Mouse (Mus musculus): Measurements from ENCODE around the gene Ptms.

Ptms gene

DNA sequence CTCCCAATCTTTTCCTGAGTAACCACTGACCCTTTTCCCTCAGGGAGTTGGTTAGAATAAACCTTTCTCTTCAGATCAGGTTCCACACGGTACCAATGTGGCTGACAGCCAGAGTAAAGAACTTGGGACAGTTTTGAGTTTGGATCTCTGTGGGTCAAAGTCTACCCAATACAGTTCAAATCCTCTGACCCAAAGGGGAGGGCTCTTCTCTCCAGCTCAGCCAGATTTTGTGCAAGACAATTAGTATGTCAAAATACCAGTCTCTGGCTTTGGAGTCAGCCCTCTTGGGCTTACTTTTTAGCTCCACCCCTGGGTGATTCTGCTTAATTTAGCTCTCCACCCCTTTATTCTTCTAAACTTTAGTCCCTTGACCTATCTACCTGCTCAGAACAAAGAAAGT, 10.3 kb upstream of the Ptms start:
- DNase-seq (ENCODE audit: low spot score in 2 of 2), result no peak

DNA sequence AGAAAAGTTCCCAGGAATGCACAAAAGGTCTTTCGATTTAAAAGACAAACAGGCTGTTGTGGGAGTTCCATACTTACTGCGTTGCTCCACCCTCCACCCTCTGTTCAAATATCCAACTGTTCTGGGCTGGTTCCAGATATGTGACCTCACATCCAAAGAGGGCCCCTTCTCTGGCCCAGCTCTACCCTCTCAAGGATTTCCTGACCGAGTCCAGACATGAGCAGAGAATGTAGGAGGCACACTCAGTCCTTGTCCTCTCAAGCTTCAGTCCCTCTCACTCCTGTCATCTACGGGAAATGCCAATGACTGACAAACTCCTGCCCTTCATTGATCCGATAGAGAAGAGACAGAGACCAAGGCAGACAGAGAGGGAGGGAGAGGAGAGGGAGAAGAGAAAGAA, 6.0 kb upstream of the Ptms start:
- DNase-seq (ENCODE audit: low spot score in 2 of 2), result no peak

DNA sequence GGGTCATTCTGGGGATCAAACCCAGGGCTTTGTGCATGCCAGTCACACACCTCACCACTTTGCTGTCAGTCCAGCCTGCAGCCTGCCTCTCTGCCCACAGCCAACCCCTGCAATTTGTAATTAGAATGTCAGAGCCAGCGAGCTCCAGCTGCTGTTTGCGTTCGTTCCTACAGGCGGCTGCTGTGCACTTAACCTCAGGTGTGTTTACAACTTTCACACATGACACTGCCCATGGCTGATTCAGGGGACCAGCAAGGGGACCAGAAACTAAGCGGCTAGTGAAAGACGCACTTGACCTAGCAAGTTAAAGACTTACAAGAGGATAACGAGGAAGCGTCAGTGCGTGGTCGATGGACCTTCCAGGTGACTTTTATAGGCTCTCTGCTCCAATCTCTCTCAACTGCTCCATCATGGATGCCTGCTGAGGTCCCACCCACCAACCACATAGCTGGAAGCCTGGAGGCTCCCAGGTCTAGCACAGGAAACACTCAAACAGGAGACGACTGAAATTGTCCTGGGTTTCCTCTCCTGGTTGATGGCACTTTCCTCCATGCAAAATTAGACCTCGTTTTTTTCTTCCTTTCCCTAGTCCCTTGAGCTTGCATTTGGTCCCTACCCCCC, 5.4 kb upstream of the Ptms start:
- DNase-seq (ENCODE audit: low spot score in 2 of 2), result no peak

DNA sequence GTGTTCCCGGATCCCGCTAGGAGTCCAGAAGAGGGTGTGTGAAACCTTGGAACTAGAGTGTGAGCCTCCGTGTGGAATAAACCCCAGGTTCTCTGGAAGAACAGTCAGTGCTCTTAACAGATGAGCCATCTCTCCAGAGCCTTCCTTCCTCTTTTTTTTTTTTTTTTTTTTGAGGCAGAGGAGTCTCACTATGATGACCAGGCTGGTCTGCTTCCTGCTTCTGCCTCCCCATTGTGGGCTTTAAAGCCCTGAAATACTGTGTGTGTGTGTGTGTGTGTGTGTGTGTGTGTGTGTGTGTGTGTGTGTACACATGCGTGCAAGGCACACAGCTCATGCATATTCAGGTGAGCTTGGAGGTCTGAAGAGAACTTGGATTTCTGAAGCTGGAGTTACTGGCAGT, 1.6 kb upstream of the Ptms start:
- DNase-seq (ENCODE audit: low spot score in 2 of 2), result no peak

DNA sequence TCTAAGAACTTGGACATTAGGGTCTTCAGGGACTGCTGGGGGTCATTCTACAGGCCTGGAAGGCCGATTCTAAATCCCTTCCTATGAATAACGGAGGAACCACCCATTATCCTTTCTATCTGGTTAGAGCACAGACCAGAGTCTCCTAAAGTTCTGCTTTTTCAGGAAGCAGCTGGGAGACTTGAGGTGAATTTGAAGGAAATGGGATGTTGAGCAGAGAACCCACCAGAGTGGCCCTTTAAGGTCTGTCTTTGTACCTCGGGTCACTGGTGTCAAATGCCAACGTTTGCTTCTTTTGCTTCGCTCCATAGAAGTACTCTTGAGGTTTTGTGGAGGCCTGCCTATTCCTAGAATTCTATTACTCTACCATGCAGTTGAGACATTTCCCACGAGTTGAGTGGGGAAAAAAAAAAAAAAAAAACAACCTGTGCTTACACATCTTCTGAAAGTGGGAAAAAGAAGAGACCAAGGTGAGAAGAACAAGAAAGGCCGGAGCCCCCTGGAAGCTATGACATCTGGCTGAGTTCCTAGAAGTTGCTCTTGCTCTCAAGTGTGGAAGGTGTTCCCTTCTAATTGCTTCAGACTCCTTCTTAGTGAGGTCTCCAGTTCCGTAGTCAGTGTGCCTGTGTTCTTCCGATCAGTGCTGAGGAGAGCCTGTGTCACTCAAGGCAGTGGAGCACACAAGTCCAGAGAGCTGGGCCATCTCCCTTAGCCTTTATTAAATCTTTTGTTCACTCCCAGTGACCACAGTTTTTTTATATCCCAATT, 599 bp upstream of the Ptms start:
- DNase-seq (ENCODE audit: low spot score in 2 of 2), result no peak

DNA sequence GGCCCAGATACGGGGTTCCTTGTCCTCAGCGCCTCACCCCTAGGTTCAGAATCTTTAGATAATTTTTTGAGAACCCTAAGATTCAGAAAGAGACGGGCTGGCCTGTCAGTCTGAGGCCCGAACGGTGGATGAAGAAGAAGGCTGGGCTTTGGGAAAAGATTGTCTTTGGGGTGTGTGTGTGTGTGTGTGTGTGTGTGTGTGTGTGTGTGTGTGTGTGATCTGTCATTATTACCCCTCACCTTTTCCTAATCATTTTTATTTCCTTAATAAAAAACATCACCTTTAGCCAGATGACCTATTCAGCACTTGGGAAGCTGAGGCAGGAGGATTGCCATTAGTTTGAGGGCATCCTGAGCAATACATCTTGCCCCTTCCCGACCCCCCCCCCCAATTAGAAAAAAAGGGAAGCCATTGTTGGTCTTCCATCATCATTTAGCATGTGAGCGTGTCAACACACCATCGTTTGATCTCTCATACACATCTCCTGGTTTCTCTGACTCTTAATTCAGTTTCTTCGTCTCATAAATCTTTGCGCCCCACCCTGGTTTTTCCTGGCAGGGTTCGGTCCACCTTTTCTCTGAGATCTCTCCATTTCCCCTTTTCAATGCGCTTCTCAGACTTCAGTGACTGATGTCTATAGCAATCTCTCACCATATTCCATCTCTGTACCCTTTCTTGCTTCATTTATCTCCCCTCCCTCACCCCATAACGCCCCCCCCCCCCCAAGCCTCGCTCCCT, 844 bp downstream of the Ptms start:
- no peak for DNase-seq (ENCODE audit: low spot score in 2 of 2)

DNA sequence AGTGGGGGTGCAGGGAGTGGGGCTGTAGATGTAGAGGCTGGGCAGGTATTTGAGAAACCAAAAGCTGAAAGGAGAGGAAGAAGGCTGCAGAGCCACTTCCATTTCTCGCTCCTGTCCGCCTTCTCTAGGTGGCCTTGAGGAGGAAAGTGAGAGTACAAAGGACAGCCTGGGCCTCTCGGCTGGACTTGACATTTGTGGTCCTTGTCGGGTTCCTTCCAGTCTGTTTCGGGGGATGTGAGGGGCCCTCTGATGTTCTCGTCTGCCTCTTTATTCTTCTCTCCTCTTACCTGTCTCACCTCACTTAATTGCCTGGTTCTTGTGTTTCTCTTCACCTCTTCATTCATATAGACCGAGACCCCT, 1.6 kb downstream of the Ptms start:
- DNase-seq (ENCODE audit: low spot score in 2 of 2), result no peak

DNA sequence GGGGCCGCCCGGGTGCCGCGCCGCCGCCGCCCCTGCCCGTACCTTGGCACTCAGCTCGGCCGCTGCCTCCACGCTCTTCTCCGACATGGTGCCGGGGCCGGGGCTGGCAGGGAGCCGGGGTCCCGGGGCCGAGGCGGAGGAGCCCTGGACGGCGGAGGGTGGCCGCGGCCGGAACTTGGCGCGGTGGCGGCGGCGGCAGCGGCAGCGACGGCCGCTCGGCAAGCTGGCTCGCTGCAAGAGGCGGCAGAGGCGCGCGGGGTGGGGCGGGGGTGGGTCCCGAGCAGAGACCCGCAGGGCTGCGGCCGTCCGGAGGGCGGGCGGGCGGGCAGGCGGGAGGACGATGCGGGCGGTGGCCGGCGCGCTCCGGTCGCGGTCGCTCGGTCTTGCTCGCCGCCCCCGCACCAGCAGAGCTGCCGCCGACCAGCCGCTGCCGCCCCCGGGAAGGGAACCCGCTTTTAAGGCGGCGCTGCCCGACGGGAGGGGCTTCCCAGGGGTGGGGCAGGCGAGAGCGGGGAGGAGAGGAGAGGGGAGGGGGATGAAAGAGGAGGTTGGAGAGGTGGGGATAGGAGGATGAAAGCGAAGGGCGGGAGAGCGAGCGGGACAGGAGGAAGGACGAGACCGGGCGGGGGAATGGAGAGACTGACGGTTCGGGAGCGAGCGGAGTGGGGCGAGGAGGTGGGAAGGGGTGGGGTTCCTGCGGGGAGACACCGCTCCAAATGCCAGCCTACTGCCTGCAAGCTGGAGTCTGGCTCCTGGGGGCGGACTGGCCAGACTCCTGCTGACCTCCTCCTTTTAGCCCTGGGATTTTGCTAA, 2.2 kb downstream of the Ptms start:
- DNase-seq (ENCODE audit: low spot score in 2 of 2), result peak; percentile 83 to 94

DNA sequence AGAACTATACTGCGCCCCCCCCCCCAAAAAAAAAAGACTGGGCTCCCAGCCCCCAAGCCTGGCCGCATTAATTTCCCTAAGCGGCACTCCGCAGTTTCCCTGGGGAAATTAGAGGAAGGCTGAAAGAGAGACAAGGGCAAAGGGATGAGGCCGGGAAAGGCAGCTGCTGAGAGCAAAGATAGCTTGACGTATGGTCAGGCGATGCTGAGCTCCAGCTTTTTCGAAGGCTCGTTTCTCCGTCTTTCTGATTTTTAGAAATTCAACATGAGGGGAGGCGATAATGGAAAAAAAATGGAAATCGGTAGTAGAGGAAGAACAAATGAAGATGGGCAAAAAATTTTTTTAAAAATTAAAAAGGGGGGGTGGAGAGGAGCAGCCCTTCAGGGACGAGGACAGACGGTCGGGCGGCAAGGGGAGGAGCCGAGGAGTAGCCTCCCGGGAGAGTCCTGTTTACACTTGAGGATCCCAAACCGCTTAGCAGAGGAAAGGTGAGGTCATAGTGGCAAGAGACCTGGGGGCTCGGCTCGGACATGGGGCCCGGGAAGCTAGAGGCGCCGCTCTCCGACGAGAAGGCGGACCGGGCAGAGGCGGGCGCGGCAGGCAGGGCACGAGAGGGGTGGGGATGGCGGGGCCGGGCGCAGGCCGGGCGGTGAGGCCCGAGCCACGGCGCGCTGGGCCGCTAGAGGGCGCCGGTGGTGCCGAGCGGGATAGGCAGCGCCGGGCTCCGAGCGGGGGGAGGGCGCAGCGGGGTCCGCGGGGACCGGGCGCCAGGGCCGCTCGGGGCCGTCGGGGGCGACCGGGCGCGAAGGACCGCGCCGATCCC, 3.0 kb downstream of the Ptms start:
- DNase-seq (ENCODE audit: low spot score in 2 of 2), result peak; percentile 81 to 84

DNA sequence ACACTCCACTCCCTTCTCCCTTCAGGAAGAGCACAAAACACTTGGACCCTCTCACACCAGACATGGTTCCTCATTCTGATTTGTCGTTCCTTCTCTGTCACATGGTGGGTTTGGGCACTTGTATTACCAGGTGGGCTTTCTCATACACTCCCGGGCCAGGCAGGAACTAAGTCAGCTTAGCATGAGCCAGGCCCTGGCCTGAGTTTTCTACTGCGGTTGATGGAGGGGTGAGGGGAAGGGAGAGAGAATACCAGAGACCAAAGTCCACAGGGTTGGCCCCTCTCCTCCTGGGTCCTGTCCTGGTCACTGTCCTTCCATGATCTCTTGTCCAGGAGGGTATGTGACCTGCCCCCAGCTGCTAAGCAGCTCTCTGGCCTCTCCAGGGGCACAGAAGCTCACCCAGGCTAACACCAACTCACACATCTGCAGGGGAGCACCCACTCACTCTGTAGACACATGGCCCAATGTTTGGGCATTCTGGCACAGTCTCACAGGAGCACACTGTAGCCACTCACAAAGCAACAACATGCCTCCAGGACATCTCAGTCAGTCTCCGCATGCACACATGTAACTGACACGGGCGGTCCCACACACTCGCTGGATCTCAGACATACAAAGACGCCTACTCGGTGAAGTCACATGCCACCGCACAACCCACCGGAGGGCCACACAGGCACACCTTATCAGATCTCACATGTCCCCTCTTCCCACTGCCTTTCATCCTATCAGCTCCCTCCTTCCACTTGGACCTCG, 3.8 kb downstream of the Ptms start:
- DNase-seq (ENCODE audit: low spot score in 2 of 2), result peak; percentile 75 to 81

DNA sequence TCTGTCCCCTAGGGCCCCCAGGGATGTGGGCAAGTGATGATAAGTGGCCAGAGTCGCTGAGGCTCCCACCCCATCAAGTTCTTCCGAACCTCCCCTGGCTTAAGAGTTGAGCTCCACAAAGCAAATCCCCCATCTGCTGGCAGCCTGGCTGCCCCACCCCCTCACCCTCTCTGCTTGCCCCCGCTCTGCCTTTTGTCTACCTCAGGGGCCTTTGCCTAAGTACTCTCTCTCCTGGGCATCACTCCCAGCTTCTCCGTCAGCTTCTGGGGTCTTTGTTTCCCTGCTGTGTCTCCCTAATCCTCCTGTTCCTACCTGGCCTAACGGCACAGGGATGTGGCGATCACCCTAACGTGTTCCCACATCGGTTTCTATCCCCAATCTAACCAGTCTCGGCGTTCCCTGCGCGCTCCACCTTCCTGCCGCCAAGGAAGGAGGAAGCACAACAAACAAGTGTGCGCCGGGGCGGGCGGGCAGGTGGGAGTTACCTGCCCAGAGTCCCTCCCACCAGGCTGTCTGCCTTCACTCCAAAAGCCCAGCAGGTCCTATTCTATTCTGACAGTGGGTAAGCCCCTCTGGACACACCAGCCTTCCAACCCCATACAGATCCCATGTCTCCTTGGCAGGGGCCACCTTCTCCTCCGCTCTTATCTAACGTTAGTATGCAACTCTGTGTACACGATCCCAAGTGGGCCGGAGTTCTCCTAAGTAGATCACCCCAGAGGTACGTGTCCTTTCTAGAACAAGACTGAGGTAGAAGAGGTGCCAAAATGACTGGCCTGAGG, 4.6 kb downstream of the Ptms start:
- peak; percentile 49 to 59 for DNase-seq (ENCODE audit: low spot score in 2 of 2)

DNA sequence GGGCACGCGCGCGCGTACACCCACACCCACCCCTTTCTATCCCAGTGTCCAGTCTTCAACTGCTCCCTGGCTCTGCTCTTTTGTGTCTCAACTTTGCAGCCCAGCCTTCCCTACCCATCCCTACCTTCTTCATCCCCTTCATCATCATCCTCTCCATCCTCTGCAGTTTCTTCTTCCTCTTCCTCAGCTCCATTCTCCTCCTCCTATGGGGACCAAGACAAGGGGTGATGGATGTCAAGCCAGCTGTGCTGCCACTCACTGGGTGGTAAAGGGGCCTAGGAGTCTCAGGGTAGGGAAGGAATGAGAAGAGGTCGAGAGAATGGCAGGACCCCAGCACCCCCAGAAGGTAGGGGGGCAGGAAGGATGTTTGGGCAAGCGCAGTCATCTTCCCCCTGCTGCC, 5.4 kb downstream of the Ptms start:
- no peak for DNase-seq (ENCODE audit: low spot score in 2 of 2)

DNA sequence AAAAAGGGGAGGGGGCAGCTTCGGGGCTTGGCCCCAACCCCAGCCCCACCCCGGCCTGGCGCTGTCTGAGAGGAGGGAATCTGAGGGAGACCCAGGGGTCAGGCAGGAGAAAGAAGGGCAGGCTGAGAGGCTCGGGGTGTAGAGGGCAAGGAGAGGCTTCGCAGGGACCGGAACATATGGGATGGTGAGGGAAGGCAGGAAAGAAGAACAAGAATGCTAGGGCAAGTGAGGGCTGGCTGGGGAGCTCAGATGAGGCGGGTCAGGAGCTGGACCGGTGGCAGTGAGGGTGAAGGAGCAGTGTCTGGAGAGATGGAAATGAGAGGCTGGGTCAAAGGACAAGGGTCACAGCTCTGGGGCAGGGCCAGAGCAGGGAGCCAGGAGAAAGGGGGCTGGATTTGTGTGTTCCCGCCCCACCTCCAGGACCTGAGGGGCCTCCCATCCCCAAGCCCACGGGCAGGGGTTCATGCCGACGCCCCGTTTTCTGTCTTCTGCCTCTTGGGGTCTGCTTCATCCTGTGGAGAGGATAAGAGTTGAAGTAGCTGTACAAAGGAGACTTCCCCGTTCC, 6.1 kb downstream of the Ptms start:
- DNase-seq (ENCODE audit: low spot score in 2 of 2), result no peak

DNA sequence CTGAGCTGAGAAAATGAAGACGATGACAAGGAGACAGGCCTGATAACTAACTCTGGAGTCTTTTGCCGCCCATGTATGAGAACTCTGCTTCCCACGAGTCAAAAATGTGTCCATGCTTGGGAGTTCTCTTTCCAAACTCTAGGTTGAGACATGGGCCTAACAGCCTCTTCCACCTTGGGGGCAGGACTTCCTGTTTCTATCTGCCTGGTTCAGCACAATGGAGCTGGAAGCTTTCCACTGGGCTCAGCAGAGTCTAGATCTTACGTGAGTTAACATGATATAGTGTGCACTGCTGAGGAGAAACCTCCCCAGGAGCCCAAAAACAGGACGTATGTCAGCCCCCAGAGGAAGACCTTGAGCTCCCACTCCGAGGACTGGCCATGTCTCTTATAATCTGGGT, 6.7 kb downstream of the Ptms start:
- DNase-seq (ENCODE audit: low spot score in 2 of 2), result no peak

DNA sequence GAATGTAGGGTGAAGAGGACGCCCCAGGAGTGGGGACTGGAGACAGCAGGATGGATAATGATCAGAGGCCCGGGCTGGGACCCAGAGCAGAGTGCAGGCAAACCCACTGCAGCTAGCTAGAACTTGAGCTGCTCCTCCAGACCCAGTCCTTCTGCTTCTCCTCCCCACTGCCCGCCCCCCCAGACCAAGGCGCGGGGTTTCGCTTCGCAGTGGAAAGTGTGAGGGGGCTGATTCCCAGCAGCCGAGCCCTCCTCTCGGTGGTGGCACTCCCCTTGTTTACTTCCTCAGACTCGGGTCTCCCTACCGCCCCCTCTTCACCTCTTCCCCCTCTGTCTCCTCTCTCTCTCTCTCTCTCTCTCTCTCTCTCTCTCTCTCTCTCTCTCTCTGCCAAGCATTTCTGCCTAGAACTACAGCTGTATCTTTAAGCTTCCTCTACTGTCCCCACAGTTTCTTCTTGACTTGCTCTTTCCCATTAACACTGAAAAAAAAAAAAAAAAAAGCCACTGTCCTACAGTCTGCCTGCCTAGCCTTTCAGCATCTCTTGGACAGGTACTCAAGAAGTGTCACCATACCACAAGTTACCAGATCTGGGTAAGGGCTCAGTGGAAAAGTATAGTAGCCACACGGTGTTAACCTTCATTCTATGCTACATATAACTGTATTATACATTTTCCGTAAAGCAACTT, 8.2 kb downstream of the Ptms start, which contains the start of gene Lag3:
TSS of gene Lag3 (minus strand) at position 173 of the 686 bp plus-strand sequence.
- no peak for DNase-seq (ENCODE audit: low spot score in 2 of 2)

DNA sequence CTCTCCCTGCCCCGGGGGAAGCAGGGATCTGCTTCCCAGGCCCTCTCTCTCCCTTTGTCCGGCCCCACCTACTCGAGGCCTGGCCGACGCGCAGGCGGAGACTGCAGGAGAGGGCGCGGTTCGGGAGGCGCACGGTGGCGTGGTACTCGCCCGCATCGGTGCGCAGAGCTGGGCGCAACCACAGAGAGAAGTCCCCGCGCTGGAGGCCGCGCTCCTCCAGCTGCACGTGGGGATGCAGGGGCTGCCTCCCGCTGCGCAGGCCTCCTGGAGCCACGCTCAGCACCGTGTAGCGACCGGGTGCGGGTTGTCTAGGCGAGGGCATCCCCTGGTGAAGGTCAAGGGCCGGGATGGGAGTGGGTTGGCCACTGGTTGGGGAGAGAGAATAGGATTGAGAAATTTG, 9.9 kb downstream of the Ptms start:
- no peak for DNase-seq (ENCODE audit: low spot score in 2 of 2)

DNA sequence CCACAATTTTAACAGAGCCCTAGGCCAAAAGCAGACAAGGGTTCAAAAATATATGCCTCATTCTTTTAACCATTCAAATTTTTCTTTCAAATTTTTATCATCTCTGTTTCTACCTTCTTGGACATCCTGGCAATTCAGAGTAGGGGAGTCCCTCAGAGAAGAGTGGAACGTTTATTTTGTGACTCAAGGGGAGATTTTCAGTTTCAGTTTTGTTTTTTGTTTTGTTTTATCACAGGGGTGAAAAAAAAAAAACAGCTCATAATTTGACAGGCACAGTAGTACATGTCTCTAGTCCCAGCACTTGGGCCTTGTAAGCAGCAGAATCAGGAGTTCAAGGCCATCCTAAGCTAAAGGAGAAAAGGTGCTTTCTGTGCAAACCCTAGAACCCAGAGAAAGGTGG, 12.1 kb downstream of the Ptms start:
- no peak for DNase-seq (ENCODE audit: low spot score in 2 of 2)

DNA sequence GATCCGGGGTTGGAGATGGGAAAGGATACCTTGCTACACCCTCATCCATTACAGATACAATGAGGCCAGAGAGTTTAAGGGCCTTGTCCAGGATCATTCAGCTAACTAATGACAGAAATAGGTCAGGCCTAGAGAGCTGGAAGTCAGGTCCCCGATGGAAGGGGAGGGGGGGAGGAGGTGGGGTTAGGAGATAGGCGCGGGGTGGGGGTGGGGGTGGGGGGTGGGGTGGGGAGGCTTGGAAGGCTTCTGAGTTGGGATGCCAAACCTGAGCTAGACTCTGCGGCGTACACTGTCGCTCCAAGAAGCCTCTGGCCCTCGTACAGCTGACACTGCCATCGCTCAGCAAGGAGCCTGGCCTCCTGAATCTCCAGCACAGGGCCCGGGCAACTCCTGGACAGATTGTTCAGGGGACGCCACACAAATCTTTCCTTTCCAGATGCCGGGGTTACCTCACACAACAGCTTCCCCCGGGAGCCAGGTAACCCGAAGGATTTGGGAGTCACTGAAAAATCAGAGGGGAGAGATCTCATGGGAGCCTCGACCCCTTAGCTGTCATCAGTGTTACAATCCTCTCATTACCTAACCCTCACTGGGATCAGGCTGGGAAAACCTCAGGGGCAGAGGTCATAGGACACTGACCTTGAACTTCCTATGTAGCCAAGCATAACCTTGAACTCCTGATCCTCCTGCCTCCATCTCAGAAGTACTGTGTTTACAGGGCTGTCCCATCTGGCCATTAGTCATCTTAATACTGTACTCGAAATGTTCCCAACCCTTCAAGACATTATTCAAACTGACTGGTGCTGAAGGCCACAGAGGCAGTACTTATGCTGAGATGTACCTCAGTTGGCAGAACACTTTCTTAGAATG, 14.7 kb downstream of the Ptms start:
- DNase-seq (ENCODE audit: low spot score in 2 of 2), result no peak
